Mouse (Mus musculus) CH12.LX (cell line): Measurements from ENCODE around the gene Gm13276.
"Not testable (repeated sequence)": the region's sequence is repeated elsewhere in the genome, so short reads cannot be mapped to it uniquely, and the experiment has no call there.

Source experiments
- CHD1 ChIP-seq: IDR thresholded peaks from 2 replicates; pipeline ENCODE4 v1.6.1; 2012; ENCODE audit warnings: low read depth, low read length, improper control_type of control experiment, inconsistent platforms
- CTCF ChIP-seq, 2 experiments: IDR thresholded peaks in 1 of 2; conservative IDR thresholded peaks in 1 of 2; 2 replicates each; pipeline ENCODE4 v1.5.1; 2011 to 2012; ENCODE audit warnings: low read depth in 2 of 2, low read length in 2 of 2, improper control_type of control experiment in 1 of 2, inconsistent platforms in 1 of 2, mild to moderate bottlenecking in 1 of 2, moderate library complexity in 1 of 2
- ELF1 ChIP-seq: IDR thresholded peaks from 2 replicates; pipeline ENCODE4 v1.6.1; 2014; ENCODE audit warnings: low read depth, mild to moderate bottlenecking, inconsistent platforms, low read length, improper control_type of control experiment
- NRF1 ChIP-seq: IDR thresholded peaks from 2 replicates; pipeline ENCODE4 v1.6.1; 2014; ENCODE audit warnings: low read depth, mild to moderate bottlenecking, inconsistent platforms, low read length, improper control_type of control experiment, moderate library complexity

GRCm38 (mm10) chr4:88827116-88827515 lies 41.6 kb downstream of the Gm13276 start, which contains the start of gene Ifna6:
- TF ChIP-seq CTCF (conservative IDR thresholded peaks at IDR 0.05 in 1 of 2, IDR thresholded peaks at IDR 0.05 in 1 of 2; ENCODE audit: low read depth in 2 of 2, low read length in 2 of 2); ELF1; CHD1; NRF1: not testable (repeated sequence)
